17 mouse cellular contexts compared by ENCODE assay signal in the genomic region with DNA sequence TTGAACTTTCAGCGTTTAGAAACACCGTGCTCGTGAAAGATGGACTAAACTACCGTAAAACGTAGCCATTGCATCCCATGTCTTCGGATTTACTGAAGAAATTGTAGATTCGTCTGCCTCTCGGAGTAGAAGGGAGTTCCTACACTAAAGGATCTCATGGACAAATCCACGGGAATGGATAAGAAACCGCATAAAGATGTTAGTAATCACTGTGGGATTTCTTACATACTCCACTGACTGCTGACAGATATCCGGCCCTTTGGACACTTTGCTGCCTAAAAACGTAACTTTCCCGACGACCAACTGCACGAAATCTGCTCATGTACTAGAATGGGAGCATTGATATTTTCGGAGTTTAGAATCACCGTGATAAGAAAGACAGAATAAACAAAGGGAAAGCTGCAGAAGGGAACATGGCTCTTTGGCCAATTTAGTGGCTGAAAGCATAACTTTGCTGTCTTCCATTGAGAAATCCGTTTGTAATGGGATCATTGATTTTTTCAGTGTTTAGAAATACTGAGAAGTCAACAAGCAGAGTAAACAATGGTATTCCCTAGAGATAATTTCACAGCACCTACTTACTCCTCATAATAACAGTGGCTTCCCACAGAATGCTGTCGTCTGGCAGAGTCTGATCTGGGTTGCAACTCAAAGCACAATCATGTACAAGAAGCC. TPM values are rescaled to one million over a fixed set of nuclear protein-coding genes. Genes with fewer than 3 reads are reported as not detected.
DNase-seq lines count a peak whose midpoint lies in the region; ATAC-seq and TF ChIP-seq lines count a peak whose summit lies in the region.
"Not testable (repeated sequence)": the region's sequence is repeated elsewhere in the genome, so short reads cannot be mapped to it uniquely, and the experiment has no call there.
"Had no signal": no experiment of that assay in that cellular context is flagged by ENCODE, and none has a peak within 500 bp of the region (broad histone marks: within the 10 kb centered on the region; RNA-seq: fewer than 3 reads in every experiment).

No protein-coding gene starts in this region.

- ATAC-seq in lung, postnatal 0 days: not testable (repeated sequence)

- not testable (repeated sequence) for H3K27ac ChIP-seq in lung, postnatal 0 days (ENCODE audit: low read length)

- H3K9ac ChIP-seq in lung, postnatal 0 days (replicated peaks; ENCODE audit: low read depth): not testable (repeated sequence)

- DNase-seq in B cell, adult 2 months: peak; percentile 55 to 59
- peak; percentile 2 to 19 for DNase-seq in cerebellum, adult 18-20 months
- DNase-seq in frontal cortex, postnatal 10 days (ENCODE audit: low spot score in 2 of 2): peak; percentile 7 to 33
- DNase-seq in hindlimb bud, embryonic 11.5 days (ENCODE audit: extremely low spot score, low read depth, low spot score): peak; percentile 90
- DNase-seq in layer of hippocampus, postnatal 25 days (ENCODE audit: extremely low spot score in 1 of 2, low spot score in 1 of 2): peak; percentile 56 to 65
- peak; percentile 3 for DNase-seq in lung, postnatal 0 days (ENCODE audit: low spot score)
- peak; percentile 16 for DNase-seq in ovary, postnatal 36 days (ENCODE audit: low spot score)
- DNase-seq in splenic B cell, adult 2 months (ENCODE audit: low read depth, low spot score): peak; percentile 10

- not testable (repeated sequence) for H3K27me3 ChIP-seq in lung, postnatal 0 days (replicated peaks; ENCODE audit: insufficient read depth, low read length); splenic B cell, adult 2 months (ENCODE audit: control insufficient read depth, insufficient read depth, low read length, poor library complexity, severe bottlenecking)

- 5% methylated on average over 16 of the region's 19 CpGs for WGBS in lung, postnatal 0 days

- not testable (repeated sequence) for H3K4me1 ChIP-seq in lung, postnatal 0 days (ENCODE audit: insufficient read depth, low read depth, low read length)

- not testable (repeated sequence) for H3K4me3 ChIP-seq in lung, postnatal 0 days (ENCODE audit: low read depth, low read length)

- TF ChIP-seq EP300 in lung, postnatal 0 days (IDR thresholded peaks at IDR 0.05): not testable (repeated sequence)

- H3K4me2 ChIP-seq in lung, postnatal 0 days (replicated peaks; ENCODE audit: low read depth, low read length): not testable (repeated sequence)

- H3K36me3 ChIP-seq in lung, postnatal 0 days (ENCODE audit: insufficient read depth, low read length); splenic B cell, adult 2 months (ENCODE audit: control insufficient read depth, insufficient read depth, low read length, poor library complexity, severe bottlenecking): not testable (repeated sequence)

- H3K9me3 ChIP-seq in lung, postnatal 0 days (ENCODE audit: low read length): not testable (repeated sequence)

- TF ChIP-seq CTCF in lung, postnatal 0 days (IDR thresholded peaks at IDR 0.05): not testable (repeated sequence)

RNA-seq across cellular contexts. Expression of a gene that starts 6.8 kb away (rescaled TPM):
- not detected for total RNA-seq in layer of hippocampus, postnatal 25 days (2021)
- polyA plus RNA-seq in lung, postnatal 0 days (2015; fragmentation: Nextera tagmentation; extraction: Ambion mirVana): not detected in 2 replicates
- total RNA-seq: heart, adult 2 months; hematopoietic stem cell, adult 5-6 weeks; left cerebral cortex, adult 8-10 months; MEL had no signal
- polyA plus RNA-seq: embryonic facial prominence, embryonic 13.5 days; forebrain, embryonic 14.5 days; heart, adult 2 months; kidney, embryonic 14.5 days; midbrain, embryonic 13.5 days; neural tube, embryonic 15.5 days had no signal

RNA-seq across cellular contexts. Expression of a gene that starts 18.3 kb away (rescaled TPM):
- total RNA-seq in layer of hippocampus, postnatal 25 days (2021): not detected
- polyA plus RNA-seq in lung, postnatal 0 days (2015; fragmentation: Nextera tagmentation; extraction: Ambion mirVana): 0.38 and 0.54 TPM in 2 replicates
- total RNA-seq: left cerebral cortex, adult 8-10 months; MEL had no signal
- polyA plus RNA-seq: embryonic facial prominence, embryonic 13.5 days; forebrain, embryonic 14.5 days; kidney, embryonic 14.5 days; midbrain, embryonic 13.5 days; neural tube, embryonic 15.5 days had no signal

Comparison
In these comparisons a context has a peak if more than half of its experiments do, and no peak if none do; other contexts are left out.
1. DNase-seq: peak in every context shown above with its lines; median percentile 90 in hindlimb bud, embryonic 11.5 days; 60 in layer of hippocampus, postnatal 25 days; 57 in B cell, adult 2 months; 20 in frontal cortex, postnatal 10 days; 16 in ovary, postnatal 36 days; 10 in cerebellum, adult 18-20 months; 10 in splenic B cell, adult 2 months; 3 in lung, postnatal 0 days.